Mouse (Mus musculus): Measurements from ENCODE around the gene C1rl. TPM values are rescaled to one million over a fixed set of nuclear protein-coding genes. Genes with fewer than 3 reads are reported as not detected.
"Not testable (repeated sequence)": the region's sequence is repeated elsewhere in the genome, so short reads cannot be mapped to it uniquely, and the experiment has no call there.

Gene C1rl
- total RNA-seq, 2 experiments from 2014 or later, result 1.1 to 1.3 TPM

- no peak for DNase-seq (ENCODE audit: low spot score)
- intact Hi-C loops (cut with DNase I), result no loop called here
These were observed 3.1 kb downstream of the C1rl start for GRCm38 (mm10) chr6:124496054-124496453.

- DNase-seq (ENCODE audit: low spot score), result no peak
- intact Hi-C loops (cut with DNase I), result no loop called here
These were observed 7.1 kb downstream of the C1rl start for GRCm38 (mm10) chr6:124499914-124500566.

- no peak for DNase-seq (ENCODE audit: low spot score)
- intact Hi-C loops (cut with DNase I), result no loop called here
These were observed 8.6 kb downstream of the C1rl start for GRCm38 (mm10) chr6:124501473-124501872.

- no peak for DNase-seq (ENCODE audit: low spot score)
- intact Hi-C loops (cut with DNase I), result no loop called here
These were observed 9.1 kb downstream of the C1rl start for GRCm38 (mm10) chr6:124502021-124502420.

- DNase-seq (ENCODE audit: low spot score), result peak; percentile 10
- intact Hi-C loops (cut with DNase I), result no loop called here
These were observed 12.1 kb downstream of the C1rl start for GRCm38 (mm10) chr6:124505028-124505427.

- intact Hi-C loops (cut with DNase I), result no loop called here
- no peak for DNase-seq (ENCODE audit: low spot score)
These were observed 14.1 kb downstream of the C1rl start for GRCm38 (mm10) chr6:124506991-124507390.

- intact Hi-C loops (cut with DNase I), result no loop called here
- DNase-seq (ENCODE audit: low spot score), result no peak
These were observed 15.4 kb downstream of the C1rl start for GRCm38 (mm10) chr6:124508292-124508691.

- intact Hi-C loops (cut with DNase I); DNase-seq (ENCODE audit: low spot score): not testable (repeated sequence)
These were observed 16.3 kb downstream of the C1rl start for GRCm38 (mm10) chr6:124509192-124509591.

- intact Hi-C loops (cut with DNase I), result loop anchor here (2.0 kb wide), 1 partner anchor 247 kb away; no protein-coding TSS in a partner anchor
- DNase-seq (ENCODE audit: low spot score), result no peak
These were observed 19.0 kb downstream of the C1rl start for GRCm38 (mm10) chr6:124511936-124512335.

- peak; percentile 26 for DNase-seq (ENCODE audit: low spot score)
- intact Hi-C loops (cut with DNase I), result loop anchor here (2.0 kb wide), 1 partner anchor 246 kb away; no protein-coding TSS in a partner anchor
These were observed 19.5 kb downstream of the C1rl start, which contains the start of gene C1ra for GRCm38 (mm10) chr6:124512355-124512836. TSS of gene C1ra (plus strand) at chr6:124512405.

- intact Hi-C loops (cut with DNase I); DNase-seq (ENCODE audit: low spot score): not testable (repeated sequence)
These were observed 24.8 kb downstream of the C1rl start for GRCm38 (mm10) chr6:124517733-124518132.

GRCm38 (mm10) chr6:124522082-124522481, 29.2 kb downstream of the C1rl start:
- intact Hi-C loops (cut with DNase I); DNase-seq (ENCODE audit: low spot score): not testable (repeated sequence)

- intact Hi-C loops (cut with DNase I), result no loop called here
- no peak for DNase-seq (ENCODE audit: low spot score)
These were observed 35.0 kb downstream of the C1rl start for GRCm38 (mm10) chr6:124527881-124528280.

GRCm38 (mm10) chr6:124531077-124531476, 38.2 kb downstream of the C1rl start:
- intact Hi-C loops (cut with DNase I), result no loop called here
- DNase-seq (ENCODE audit: low spot score), result no peak

- DNase-seq (ENCODE audit: low spot score); intact Hi-C loops (cut with DNase I): not testable (repeated sequence)
These were observed 43.4 kb downstream of the C1rl start for GRCm38 (mm10) chr6:124536125-124536829.

GRCm38 (mm10) chr6:124541176-124541575, 48.3 kb downstream of the C1rl start:
- intact Hi-C loops (cut with DNase I), result loop anchor here (5.0 kb wide), 1 partner anchor 49 kb away; the partner anchor contains the start of gene C1rl
- not testable (repeated sequence) for DNase-seq (ENCODE audit: low spot score)

- intact Hi-C loops (cut with DNase I), result loop anchor here (5.0 kb wide), 1 partner anchor 50 kb away; the partner anchor contains the start of gene C1rl
- DNase-seq (ENCODE audit: low spot score), result peak; percentile 14
These were observed 49.4 kb downstream of the C1rl start, which contains the start of gene C1s1 for GRCm38 (mm10) chr6:124542284-124542683. TSS of gene C1s1 (minus strand) at chr6:124542359.

- intact Hi-C loops (cut with DNase I), result loop anchor here (5.0 kb wide), 1 partner anchor 52 kb away; the partner anchor contains the start of gene C1rl
- no peak for DNase-seq (ENCODE audit: low spot score)
These were observed 51.6 kb downstream of the C1rl start for GRCm38 (mm10) chr6:124544466-124544865.

- intact Hi-C loops (cut with DNase I), result no loop called here
- no peak for DNase-seq (ENCODE audit: low spot score)
These were observed 52.5 kb downstream of the C1rl start for GRCm38 (mm10) chr6:124545425-124545824.

- DNase-seq (ENCODE audit: low spot score); intact Hi-C loops (cut with DNase I): not testable (repeated sequence)
These were observed 55.1 kb downstream of the C1rl start for GRCm38 (mm10) chr6:124547979-124548378.

Measured in heart, postnatal 25 days (tissue).